Mouse (Mus musculus) thymus, adult 2 months (tissue): ENCODE data around the gene Atp13a2.

Experiments used
- CTCF ChIP-seq: fragments of 200-500 bp; IDR thresholded peaks from 2 replicates; pipeline ENCODE4 v1.5.1; 2012; ENCODE audit warnings: mild to moderate bottlenecking, control low read depth, low read length, moderate library complexity, borderline replicate concordance; ENCODE audit not compliant: control insufficient read depth, poor library complexity, insufficient read depth; ENCODE audit errors: extremely low read depth
- POLR2A ChIP-seq: fragments of 200-500 bp; IDR thresholded peaks from 2 replicates; pipeline ENCODE4 v1.6.1; 2012; ENCODE audit warnings: mild to moderate bottlenecking, low read length, control low read depth, moderate library complexity; ENCODE audit not compliant: control insufficient read depth, poor library complexity, insufficient read depth; ENCODE audit errors: extremely low read depth

DNA sequence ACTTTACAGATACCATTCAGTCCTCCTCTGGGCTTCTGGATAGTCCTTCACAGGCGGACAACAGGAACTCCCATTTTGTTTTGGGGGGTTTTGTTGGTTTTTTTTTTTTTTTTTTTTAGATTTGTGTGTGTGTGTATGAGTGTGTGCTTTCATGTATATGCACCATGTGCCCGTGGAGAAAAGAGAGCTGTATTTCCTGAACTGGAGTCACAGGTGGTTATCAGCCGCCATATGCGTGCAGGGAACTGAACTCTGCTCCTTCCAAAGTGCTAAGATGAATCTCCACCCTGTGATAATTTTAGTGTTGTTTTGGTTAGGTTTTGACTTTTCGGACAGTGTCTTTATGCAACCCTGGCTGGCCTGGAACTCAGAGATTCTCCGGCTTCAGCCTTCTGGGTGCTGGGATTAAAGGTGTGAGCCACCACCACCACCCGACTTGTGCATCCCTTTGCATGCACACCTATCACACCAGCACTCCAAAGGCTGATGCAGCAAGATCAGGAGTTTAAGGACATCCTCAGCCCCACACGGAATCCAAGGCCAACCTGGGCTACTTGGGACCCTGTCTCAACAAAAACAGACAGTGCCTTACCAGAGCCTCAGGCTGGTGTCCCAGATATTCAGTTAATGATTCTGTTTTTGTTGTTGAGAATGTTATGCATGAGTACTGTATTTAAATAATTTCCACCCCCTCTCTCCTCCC lies 24.3 kb upstream of the Atp13a2 start:
- TF ChIP-seq CTCF = no peak
- no peak for TF ChIP-seq POLR2A
